Mouse (Mus musculus) adrenal gland, adult 8-10 months (tissue): Measurements from ENCODE around the gene Ptprd. TPM values are rescaled to one million over a fixed set of nuclear protein-coding genes. Genes with fewer than 3 reads are reported as not detected.
A peak's percentile ranks its signal among the peaks of the same experiment; 100 is the strongest.
"Not testable (repeated sequence)": the region's sequence is repeated elsewhere in the genome, so short reads cannot be mapped to it uniquely, and the experiment has no call there.

ENCODE experiments used
- DNase-seq: peaks from one replicate; pipeline ENCODE4 v3.0.0; 2022
- total RNA-seq, 4 experiments: library from RNA; stranded (reverse); gene quantifications; 2 replicates each; pipeline ENCODE4 v1.2.4; 2022

Gene Ptprd
- total RNA-seq, 4 experiments from 2014 or later, result 87.5 to 122 (median 105) TPM

- DNase-seq, result no peak
These were observed 2028.7 kb downstream of the Ptprd start for GRCm38 (mm10) chr4:76183095-76183494.

- DNase-seq, result no peak
These were observed 2032.3 kb downstream of the Ptprd start for GRCm38 (mm10) chr4:76179497-76179896.

GRCm38 (mm10) chr4:76175086-76175485, 2036.7 kb downstream of the Ptprd start:
- no peak for DNase-seq

GRCm38 (mm10) chr4:76155750-76156149, 2056.0 kb downstream of the Ptprd start:
- DNase-seq, result no peak

- no peak for DNase-seq
These were observed 2057.6 kb downstream of the Ptprd start for GRCm38 (mm10) chr4:76154190-76154589.

GRCm38 (mm10) chr4:76144925-76145324, 2066.8 kb downstream of the Ptprd start:
- no peak for DNase-seq

GRCm38 (mm10) chr4:76144333-76144732, 2067.4 kb downstream of the Ptprd start:
- DNase-seq, result no peak

GRCm38 (mm10) chr4:76137901-76138300, 2073.9 kb downstream of the Ptprd start:
- DNase-seq, result no peak

GRCm38 (mm10) chr4:76136625-76137024, 2075.1 kb downstream of the Ptprd start:
- DNase-seq, result no peak

- no peak for DNase-seq
These were observed 2119.9 kb downstream of the Ptprd start for GRCm38 (mm10) chr4:76091845-76092244.

- DNase-seq, result no peak
These were observed 2121.9 kb downstream of the Ptprd start for GRCm38 (mm10) chr4:76089866-76090265.

- DNase-seq, result no peak
These were observed 2135.7 kb downstream of the Ptprd start for GRCm38 (mm10) chr4:76076051-76076450.

- no peak for DNase-seq
These were observed 2138.5 kb downstream of the Ptprd start for GRCm38 (mm10) chr4:76073286-76073685.

- DNase-seq, result no peak
These were observed 2140.0 kb downstream of the Ptprd start for GRCm38 (mm10) chr4:76071720-76072119.

GRCm38 (mm10) chr4:76056836-76057235, 2154.9 kb downstream of the Ptprd start:
- peak; percentile 34 for DNase-seq

GRCm38 (mm10) chr4:76045650-76046049, 2166.1 kb downstream of the Ptprd start:
- DNase-seq, result no peak

- DNase-seq, result no peak
These were observed 2167.0 kb downstream of the Ptprd start for GRCm38 (mm10) chr4:76044802-76045201.

GRCm38 (mm10) chr4:76037178-76037577, 2174.6 kb downstream of the Ptprd start:
- DNase-seq, result not testable (repeated sequence)

- DNase-seq, result no peak
These were observed 2186.0 kb downstream of the Ptprd start for GRCm38 (mm10) chr4:76025571-76026325.

- peak; percentile 51 for DNase-seq
These were observed 2187.3 kb downstream of the Ptprd start for GRCm38 (mm10) chr4:76024502-76024821.

- no peak for DNase-seq
These were observed 2187.8 kb downstream of the Ptprd start for GRCm38 (mm10) chr4:76023756-76024501.

GRCm38 (mm10) chr4:76021670-76022069, 2190.1 kb downstream of the Ptprd start:
- DNase-seq, result no peak

- DNase-seq, result no peak
These were observed 2196.7 kb downstream of the Ptprd start for GRCm38 (mm10) chr4:76015026-76015425.
